Mouse (Mus musculus): Measurements from ENCODE around the gene Sema3e. TPM values are rescaled to one million over a fixed set of nuclear protein-coding genes. Genes with fewer than 3 reads are reported as not detected.

Sema3e gene
- polyA plus RNA-seq, 1 experiment from 2014 or later, result 1.5 TPM

DNA sequence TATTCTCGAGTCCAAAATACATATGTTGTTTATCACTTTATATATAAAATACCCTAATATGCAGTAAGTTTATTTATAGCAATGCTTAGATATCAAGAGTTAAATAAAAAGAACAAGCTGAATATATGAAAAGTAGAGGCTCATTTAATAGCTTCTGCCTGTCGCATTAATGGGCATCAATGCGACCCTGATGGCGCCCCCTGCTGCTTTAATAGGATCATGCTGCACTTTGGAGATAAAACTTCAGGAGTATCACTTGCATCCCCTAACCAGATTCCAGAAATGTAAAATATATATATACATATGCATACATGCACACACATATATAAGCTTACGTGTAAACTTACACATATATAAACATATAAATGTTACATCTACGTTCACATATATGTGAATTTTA lies 199.4 kb downstream of the Sema3e start:
- 91% methylated on average over 6 of the region's 6 CpGs for WGBS
- Histone ChIP-seq H3K4me3 (ENCODE audit: low read length) (no peak overlapping the region), H3K4me2 (ENCODE audit: low read depth, low read length) (no peak overlapping the region), H3K27me3 (replicated peaks; ENCODE audit: control insufficient read depth, insufficient read depth, low read length) (no peaks in the 10 kb centered on the region), H3K9me3 (ENCODE audit: control insufficient read depth, low read length) (no peaks in the 10 kb centered on the region), H3K4me1 (ENCODE audit: control insufficient read depth, insufficient read depth, low read length) (no peaks in the 10 kb centered on the region), H3K36me3 (ENCODE audit: control insufficient read depth, insufficient read depth, low read length) (no peaks in the 10 kb centered on the region), H3K27ac (ENCODE audit: low read length) (no peak overlapping the region), H3K9ac (ENCODE audit: low read depth, low read length) (no peak overlapping the region)
- ATAC-seq, result no peak

DNA sequence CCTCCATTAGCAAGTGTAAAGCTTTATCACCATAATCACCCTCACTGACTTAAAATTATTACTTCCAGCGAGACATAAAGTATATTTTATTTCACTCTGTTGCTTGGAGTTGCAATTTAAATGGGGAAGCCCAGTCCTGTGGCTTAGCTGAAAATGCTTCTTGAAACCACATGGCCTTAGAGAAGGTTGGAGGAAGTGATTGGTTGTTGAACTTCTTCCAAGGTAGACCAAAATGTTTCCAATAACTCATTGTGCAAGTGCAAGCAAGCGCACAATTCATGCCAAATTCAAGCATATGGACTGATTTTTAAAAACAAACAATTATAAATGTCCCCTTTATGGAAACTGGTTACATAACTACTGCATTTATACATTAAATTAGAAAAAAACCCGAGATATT lies 206.0 kb downstream of the Sema3e start:
- Histone ChIP-seq H3K36me3 (ENCODE audit: control insufficient read depth, insufficient read depth, low read length) (no peaks in the 10 kb centered on the region), H3K9me3 (ENCODE audit: control insufficient read depth, low read length) (no peaks in the 10 kb centered on the region), H3K4me3 (ENCODE audit: low read length) (no peak overlapping the region), H3K27me3 (replicated peaks; ENCODE audit: control insufficient read depth, insufficient read depth, low read length) (no peaks in the 10 kb centered on the region), H3K27ac (ENCODE audit: low read length) (no peak overlapping the region), H3K9ac (ENCODE audit: low read depth, low read length) (no peak overlapping the region), H3K4me2 (ENCODE audit: low read depth, low read length) (no peak overlapping the region), H3K4me1 (ENCODE audit: control insufficient read depth, insufficient read depth, low read length) (no peaks in the 10 kb centered on the region)
- ATAC-seq, result no peak
- 79% methylated on average over 3 of the region's 3 CpGs for WGBS

GRCm38 (mm10) chr5:14252583-14252982 lies 227.5 kb downstream of the Sema3e start:
- Histone ChIP-seq H3K36me3 (ENCODE audit: control insufficient read depth, insufficient read depth, low read length) (no peaks in the 10 kb centered on the region), H3K9ac (ENCODE audit: low read depth, low read length) (no peak overlapping the region), H3K27ac (ENCODE audit: low read length) (no peak overlapping the region), H3K4me1 (ENCODE audit: control insufficient read depth, insufficient read depth, low read length) (no peaks in the 10 kb centered on the region), H3K4me3 (ENCODE audit: low read length) (no peak overlapping the region), H3K4me2 (ENCODE audit: low read depth, low read length) (no peak overlapping the region), H3K27me3 (replicated peaks; ENCODE audit: control insufficient read depth, insufficient read depth, low read length) (no peaks in the 10 kb centered on the region), H3K9me3 (ENCODE audit: control insufficient read depth, low read length) (no peaks in the 10 kb centered on the region)
- ATAC-seq, result no peak
- 46% methylated on average over 8 of the region's 8 CpGs for whole genome bisulfite sequencing

- H3K9ac ChIP-seq (ENCODE audit: low read depth, low read length), result no peak overlapping the region
- WGBS, result 76% methylated on average over 1 of the region's 1 CpGs
- no peak for ATAC-seq
These were observed 228.3 kb downstream of the Sema3e start for GRCm38 (mm10) chr5:14253328-14253727.

GRCm38 (mm10) chr5:14260156-14260555 lies 235.1 kb downstream of the Sema3e start:
- H3K4me3 ChIP-seq (ENCODE audit: low read length), result no peak overlapping the region
- H3K27ac ChIP-seq (ENCODE audit: low read length), result no peak overlapping the region
- H3K9me3 ChIP-seq (ENCODE audit: control insufficient read depth, low read length), result no peaks in the 10 kb centered on the region
- no peaks in the 10 kb centered on the region for H3K36me3 ChIP-seq (ENCODE audit: control insufficient read depth, insufficient read depth, low read length)
- no peaks in the 10 kb centered on the region for H3K27me3 ChIP-seq (replicated peaks; ENCODE audit: control insufficient read depth, insufficient read depth, low read length)
- 94% methylated on average over 4 of the region's 4 CpGs for WGBS
- ATAC-seq, result no peak
- H3K9ac ChIP-seq (ENCODE audit: low read depth, low read length), result no peak overlapping the region
- H3K4me2 ChIP-seq (ENCODE audit: low read depth, low read length), result no peak overlapping the region
- no peaks in the 10 kb centered on the region for H3K4me1 ChIP-seq (ENCODE audit: control insufficient read depth, insufficient read depth, low read length)

More at GRCm38 (mm10) chr5:14253328-14253727, 228.3 kb downstream of the Sema3e start:
- Histone ChIP-seq H3K4me1 (ENCODE audit: control insufficient read depth, insufficient read depth, low read length) (no peaks in the 10 kb centered on the region), H3K27ac (ENCODE audit: low read length) (no peak overlapping the region), H3K27me3 (replicated peaks; ENCODE audit: control insufficient read depth, insufficient read depth, low read length) (no peaks in the 10 kb centered on the region), H3K4me3 (ENCODE audit: low read length) (no peak overlapping the region), H3K36me3 (ENCODE audit: control insufficient read depth, insufficient read depth, low read length) (no peaks in the 10 kb centered on the region), H3K9me3 (ENCODE audit: control insufficient read depth, low read length) (no peaks in the 10 kb centered on the region), H3K4me2 (ENCODE audit: low read depth, low read length) (no peak overlapping the region)

DNA sequence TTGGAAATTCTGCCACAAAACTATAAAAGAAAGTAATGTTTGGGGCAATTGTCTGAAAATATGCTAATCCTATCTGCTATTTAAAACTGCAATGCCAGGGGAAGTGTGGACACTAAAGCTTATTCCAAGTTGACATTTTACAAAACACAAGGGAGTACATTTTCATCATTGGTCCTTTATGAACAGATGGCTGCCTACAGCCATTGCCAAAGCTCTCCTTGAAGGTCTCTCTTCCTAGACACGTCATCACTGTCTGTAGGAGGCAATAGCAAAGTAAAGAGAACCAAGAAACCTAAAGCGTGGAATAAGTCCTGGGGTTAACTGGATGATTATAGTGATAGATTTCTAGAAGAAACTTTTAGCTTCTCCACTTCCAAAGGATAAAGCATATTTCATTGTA lies 242.3 kb downstream of the Sema3e start:
- Histone ChIP-seq H3K27me3 (replicated peaks; ENCODE audit: control insufficient read depth, insufficient read depth, low read length) (no peaks in the 10 kb centered on the region), H3K27ac (ENCODE audit: low read length) (no peak overlapping the region), H3K4me3 (ENCODE audit: low read length) (no peak overlapping the region), H3K9ac (ENCODE audit: low read depth, low read length) (no peak overlapping the region), H3K9me3 (ENCODE audit: control insufficient read depth, low read length) (no peaks in the 10 kb centered on the region), H3K36me3 (ENCODE audit: control insufficient read depth, insufficient read depth, low read length) (no peaks in the 10 kb centered on the region), H3K4me2 (ENCODE audit: low read depth, low read length) (no peak overlapping the region), H3K4me1 (ENCODE audit: control insufficient read depth, insufficient read depth, low read length) (no peaks in the 10 kb centered on the region)
- no peak for ATAC-seq
- WGBS, result 75% methylated on average over 2 of the region's 2 CpGs

Other genes starting within 250 kb of the Sema3e start
- gene Speer3, start 233.7 kb upstream of the Sema3e start, polyA plus RNA-seq (2015; fragmentation: Nextera tagmentation; extraction: Ambion mirVana), result not detected in 2 replicates